Mouse (Mus musculus) neural tube, embryonic 11.5 days (tissue): ENCODE measurements around the gene Vash2. TPM values are rescaled to one million over a fixed set of nuclear protein-coding genes. Genes with fewer than 3 reads are reported as not detected.
"Not testable (repeated sequence)": the region's sequence is repeated elsewhere in the genome, so short reads cannot be mapped to it uniquely, and the experiment has no call there.

Experiments
- ATAC-seq: fragments of 200-750 bp; cut with Nextera tagmentation; 2 replicates; pipeline ENCODE4 v1.8.0; 2017; ENCODE audit warnings: moderate number of reproducible peaks, mild to moderate bottlenecking, moderate TSS enrichment, moderate library complexity; ENCODE audit not compliant: insufficient read depth, low FRiP score, low TSS enrichment
- DNase-seq: peaks from one replicate; pipeline ENCODE4 v3.0.0-alpha.2; 2015; ENCODE audit warnings: low spot score
- H3K27ac ChIP-seq: fragments of 300-500 bp; sonication (generic); 2 replicates; pipeline ENCODE4 v1.5.1; 2014; ENCODE audit warnings: low read depth, mild to moderate bottlenecking, low read length
- H3K27me3 ChIP-seq: fragments of 300-500 bp; sonication (generic); 2 replicates; pipeline ENCODE4 v1.6.1; 2014; ENCODE audit warnings: mild to moderate bottlenecking, low read length, mixed read lengths; ENCODE audit not compliant: control insufficient read depth, insufficient read depth
- H3K36me3 ChIP-seq: fragments of 300-500 bp; sonication (generic); 2 replicates; pipeline ENCODE4 v1.6.1; 2014; ENCODE audit warnings: mild to moderate bottlenecking, low read length, moderate library complexity, mixed read lengths; ENCODE audit not compliant: control insufficient read depth, insufficient read depth
- H3K4me1 ChIP-seq: fragments of 300-500 bp; sonication (generic); 2 replicates; pipeline ENCODE4 v1.6.1; 2014; ENCODE audit warnings: low read length, mixed read lengths; ENCODE audit not compliant: control insufficient read depth, insufficient read depth
- H3K4me2 ChIP-seq: fragments of 300-500 bp; sonication (generic); 2 replicates; pipeline ENCODE4 v1.6.1; 2014; ENCODE audit warnings: low read depth, mild to moderate bottlenecking, moderate library complexity
- H3K4me3 ChIP-seq: fragments of 300-500 bp; sonication (generic); 2 replicates; pipeline ENCODE4 v1.5.1; 2014; ENCODE audit warnings: low read depth, low read length
- H3K9ac ChIP-seq: fragments of 300-500 bp; sonication (generic); 2 replicates; pipeline ENCODE4 v1.6.1; 2014; ENCODE audit warnings: mild to moderate bottlenecking, low read length
- H3K9me3 ChIP-seq: fragments of 300-500 bp; sonication (generic); 2 replicates; pipeline ENCODE4 v1.6.1; 2016; ENCODE audit warnings: low read length; ENCODE audit not compliant: control insufficient read depth
- WGBS: fragments of 180-500 bp; shearing (Covaris S2); extraction: QIAGEN DNeasy Blood & Tissue Kit; methylation state at CpG from one replicate; pipeline ENCODE4 v1.1.7; 2014; 5-methylcytosine and 5-hydroxymethylcytosine counted together
- polyA plus RNA-seq: library from polyadenylated mRNA; unstranded; fragments of >200 nt; fragmentation: Nextera tagmentation; extraction: Ambion mirVana; gene quantifications from 2 replicates; pipeline ENCODE4 v1.2.1, GENCODE M21; 2014

Vash2 gene
- polyA plus RNA-seq, result 78.6 and 79.3 TPM in 2 replicates

GRCm38 (mm10) chr1:190979100-190979563, at the start of gene Vash2:
TSS of gene Vash2 (minus strand) at chr1:190979296.
- Histone ChIP-seq H3K27me3 (no peaks in the 10 kb centered on the region), H3K27ac (peak within 1 kb of the TSS; percentile 85), H3K9me3 (no peaks in the 10 kb centered on the region), H3K36me3 (no peaks in the 10 kb centered on the region), H3K4me2 (peak within 1 kb of the TSS; percentile 78), H3K4me3 (peak within 1 kb of the TSS; percentile 55), H3K9ac (peak within 1 kb of the TSS; percentile 75), H3K4me1 (peaks cover 7% of the 10 kb centered on the region; the same call in 1 of the 2 replicates)
- WGBS, result under 1% methylated on average over 38 of the region's 38 CpGs
- peak; percentile 99 for ATAC-seq
- DNase-seq, result peak; percentile 93

GRCm38 (mm10) chr1:191026021-191026713, 47.1 kb upstream of the Vash2 start, which contains the start of gene Flvcr1:
TSS of gene Flvcr1 (minus strand) at chr1:191026158.
- ATAC-seq, result peak; percentile 99
- under 1% methylated on average over 50 of the region's 50 CpGs for WGBS
- Histone ChIP-seq H3K4me2 (peak within 1 kb of the TSS; percentile 98), H3K4me3 (peak within 1 kb of the TSS; percentile 74), H3K36me3 (no peaks in the 10 kb centered on the region), H3K27me3 (no peaks in the 10 kb centered on the region), H3K4me1 (peaks cover 4% of the 10 kb centered on the region; the same call in 1 of the 2 replicates), H3K27ac (peak within 1 kb of the TSS; percentile 93), H3K9me3 (no peaks in the 10 kb centered on the region), H3K9ac (peak within 1 kb of the TSS; percentile 89)
- DNase-seq, result peak; percentile 99

- DNase-seq (peak; percentile 12), ATAC-seq (peak; percentile 49)
- H3K9me3 ChIP-seq, result no peaks in the 10 kb centered on the region
- peaks cover 4% of the 10 kb centered on the region; the same call in 1 of the 2 replicates for H3K4me1 ChIP-seq
- no peaks in the 10 kb centered on the region for H3K27me3 ChIP-seq
- H3K4me3 ChIP-seq, result peak overlapping the region; percentile 74
- no peaks in the 10 kb centered on the region for H3K36me3 ChIP-seq
- H3K9ac ChIP-seq, result peak overlapping the region; percentile 89
- H3K27ac ChIP-seq, result peak overlapping the region; percentile 64
- H3K4me2 ChIP-seq, result peak overlapping the region; percentile 98
- WGBS, result 2% methylated on average over 69 of the region's 69 CpGs
Observed at GRCm38 (mm10) chr1:191025016-191026012, 46.2 kb upstream of the Vash2 start.

- ATAC-seq, DNase-seq: not testable (repeated sequence)
- 94% methylated on average over 5 of the region's 6 CpGs for WGBS
Observed at GRCm38 (mm10) chr1:191023806-191024205, 44.7 kb upstream of the Vash2 start.

GRCm38 (mm10) chr1:191023140-191023539, 44.0 kb upstream of the Vash2 start:
- no peak overlapping the region for H3K4me2 ChIP-seq
- H3K27me3 ChIP-seq, result no peaks in the 10 kb centered on the region
- H3K9me3 ChIP-seq, result no peaks in the 10 kb centered on the region
- H3K27ac ChIP-seq, result no peak overlapping the region
- H3K4me1 ChIP-seq, result peaks cover 4% of the 10 kb centered on the region; the same call in 1 of the 2 replicates
- ATAC-seq (no peak), DNase-seq (no peak)
- H3K4me3 ChIP-seq, result no peak overlapping the region
- H3K9ac ChIP-seq, result no peak overlapping the region
- no peaks in the 10 kb centered on the region for H3K36me3 ChIP-seq
- WGBS, result 92% methylated on average over 2 of the region's 2 CpGs

More at GRCm38 (mm10) chr1:191023806-191024205, 44.7 kb upstream of the Vash2 start:
- not testable (repeated sequence) for H3K36me3 ChIP-seq, H3K4me1 ChIP-seq, H3K27me3 ChIP-seq, H3K9ac ChIP-seq, H3K4me3 ChIP-seq, H3K27ac ChIP-seq, H3K9me3 ChIP-seq, H3K4me2 ChIP-seq

- 66% methylated on average over 7 of the region's 7 CpGs for WGBS
- Histone ChIP-seq H3K4me3 (no peak overlapping the region), H3K9ac (no peak overlapping the region), H3K27me3 (no peaks in the 10 kb centered on the region), H3K4me2 (no peak overlapping the region), H3K36me3 (no peaks in the 10 kb centered on the region), H3K9me3 (no peaks in the 10 kb centered on the region), H3K27ac (no peak overlapping the region), H3K4me1 (no peaks in the 10 kb centered on the region)
- DNase-seq (no peak), ATAC-seq (no peak)
Observed at GRCm38 (mm10) chr1:191021016-191021415, 41.9 kb upstream of the Vash2 start.

- ATAC-seq, result no peak
- DNase-seq, result no peak
- Histone ChIP-seq H3K27ac (no peak overlapping the region), H3K9me3 (no peaks in the 10 kb centered on the region), H3K9ac (no peak overlapping the region), H3K4me2 (no peak overlapping the region), H3K27me3 (no peaks in the 10 kb centered on the region), H3K4me3 (no peak overlapping the region), H3K36me3 (no peaks in the 10 kb centered on the region), H3K4me1 (no peaks in the 10 kb centered on the region)
- WGBS, result 88% methylated on average over 3 of the region's 3 CpGs
Observed at GRCm38 (mm10) chr1:191020217-191020924, 41.3 kb upstream of the Vash2 start.

- no peak for DNase-seq
- 97% methylated on average over 5 of the region's 5 CpGs for WGBS
Observed at GRCm38 (mm10) chr1:191019803-191020202, 40.7 kb upstream of the Vash2 start.

More at GRCm38 (mm10) chr1:191019803-191020202, 40.7 kb upstream of the Vash2 start:
- Histone ChIP-seq H3K27me3 (no peaks in the 10 kb centered on the region), H3K9ac (no peak overlapping the region), H3K9me3 (no peaks in the 10 kb centered on the region), H3K4me2 (no peak overlapping the region), H3K27ac (no peak overlapping the region), H3K4me3 (no peak overlapping the region), H3K36me3 (no peaks in the 10 kb centered on the region), H3K4me1 (no peaks in the 10 kb centered on the region)
- no peak for ATAC-seq
